Mouse (Mus musculus) left cerebral cortex, adult 11 months (tissue): ENCODE data around the gene Creld1.

Experiments
- DNase-seq: peaks from one replicate; pipeline ENCODE4 v3.0.0; 2022; ENCODE audit warnings: low spot score

Gene Creld1

DNA sequence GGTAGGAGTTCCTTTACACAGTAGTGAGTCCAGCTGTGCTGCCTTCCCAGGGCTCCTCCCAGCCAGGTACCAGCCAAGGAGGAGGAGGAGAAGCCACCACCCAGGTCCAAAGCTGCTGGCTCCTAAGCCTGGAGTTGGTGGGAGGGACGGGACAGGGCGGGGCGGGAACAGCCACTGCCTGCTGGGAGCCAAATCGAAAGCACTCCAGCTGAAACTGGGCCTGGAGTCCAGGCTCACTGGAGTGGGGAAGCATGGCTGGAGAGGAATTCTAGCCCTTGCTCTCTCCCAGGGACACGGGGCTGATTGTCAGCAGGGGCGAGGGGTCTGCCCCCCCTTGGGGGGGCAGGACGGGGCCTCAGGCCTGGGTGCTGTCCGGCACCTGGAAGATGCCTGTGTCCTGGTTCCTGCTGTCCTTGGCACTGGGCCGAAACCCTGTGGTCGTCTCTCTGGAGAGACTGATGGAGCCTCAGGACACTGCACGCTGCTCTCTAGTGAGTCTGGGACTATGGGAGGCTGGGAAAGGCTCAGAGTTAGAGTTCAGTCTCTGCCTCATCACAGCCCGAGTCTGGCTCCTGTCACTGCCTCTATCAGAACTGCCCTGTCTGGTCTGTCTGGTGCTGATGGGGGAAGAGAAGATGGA lies 11.7 kb upstream of the Creld1 start, which contains the start of gene Il17rc:
TSS of gene Il17rc (plus strand) at position 131 of the 640 bp plus-strand sequence.
- DNase-seq = no peak

DNA sequence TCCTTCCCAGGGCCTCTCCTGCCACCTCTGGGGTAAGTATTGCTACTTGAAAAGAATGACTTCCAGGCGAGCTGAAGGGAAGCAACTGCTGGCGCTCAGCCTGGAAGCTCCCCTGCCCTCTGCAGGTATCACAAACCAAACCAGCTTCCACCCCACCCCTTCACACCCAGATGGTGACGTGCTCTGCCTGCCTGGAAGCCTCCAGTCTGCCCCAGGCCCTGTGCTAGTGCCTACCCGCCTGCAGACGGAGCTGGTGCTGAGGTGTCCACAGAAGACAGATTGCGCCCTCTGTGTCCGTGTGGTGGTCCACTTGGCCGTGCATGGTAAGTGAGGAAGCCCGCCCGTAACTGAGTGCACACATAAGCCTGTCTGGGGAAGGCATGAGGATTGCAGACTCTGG lies 11.0 kb upstream of the Creld1 start:
- no peak for DNase-seq

DNA sequence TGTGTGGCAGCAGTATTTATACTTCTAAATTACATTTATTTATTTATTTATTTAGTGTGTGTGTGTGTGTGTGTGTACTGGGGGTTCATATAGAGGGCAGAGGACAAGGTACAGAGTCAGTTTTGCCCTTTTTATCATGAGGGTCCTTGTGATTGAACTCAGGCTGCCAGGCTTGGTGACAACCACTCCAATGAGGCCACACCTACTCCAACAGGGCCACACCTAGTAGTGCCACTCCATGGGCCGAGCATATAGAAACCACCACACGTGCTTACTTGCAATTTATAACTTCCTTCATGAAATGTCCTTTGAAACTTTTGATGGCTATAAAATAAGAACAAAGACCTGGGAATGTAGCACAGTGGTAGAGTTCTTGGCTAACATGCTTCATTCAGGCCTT lies 9.9 kb upstream of the Creld1 start:
- DNase-seq = no peak

DNA sequence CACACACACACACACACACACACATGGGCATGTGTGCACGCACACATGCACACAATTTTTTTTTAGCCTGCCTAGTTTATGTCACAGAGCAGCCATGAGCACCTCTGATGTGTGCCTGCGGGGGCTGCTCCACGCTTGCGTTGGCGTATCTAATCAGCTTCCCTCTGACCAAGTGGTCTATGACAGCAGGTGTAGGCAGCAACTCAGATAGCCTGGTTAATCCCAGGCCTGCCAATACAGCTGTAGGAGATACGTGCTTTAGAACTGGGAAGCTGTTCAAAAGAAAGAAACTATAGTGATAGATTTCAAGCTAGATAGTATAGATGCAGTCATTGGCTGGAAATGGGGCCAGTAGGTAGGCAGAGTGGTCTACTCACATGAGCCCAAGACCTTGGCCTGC lies 9.4 kb upstream of the Creld1 start:
- no peak for DNase-seq

DNA sequence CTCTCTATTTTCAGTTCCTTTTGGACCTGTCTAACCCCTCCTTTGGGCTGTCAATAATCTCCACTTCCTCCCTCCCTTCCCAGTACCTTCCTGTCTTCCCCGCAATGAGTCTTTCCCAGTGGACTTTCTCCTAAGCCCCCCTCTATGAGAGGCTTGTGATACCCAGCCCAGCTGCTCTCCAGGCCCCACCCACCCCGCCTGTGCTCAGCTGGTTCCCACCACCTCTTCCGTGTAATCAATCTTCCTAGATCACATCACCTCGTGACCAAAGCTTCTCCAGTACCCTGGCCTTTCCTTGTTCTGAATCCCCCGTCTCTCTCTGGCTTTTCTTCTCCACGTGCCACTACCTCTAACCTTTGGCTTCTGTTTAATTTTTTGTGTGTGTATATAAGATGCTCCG lies 5.7 kb upstream of the Creld1 start:
- DNase-seq = no peak

DNA sequence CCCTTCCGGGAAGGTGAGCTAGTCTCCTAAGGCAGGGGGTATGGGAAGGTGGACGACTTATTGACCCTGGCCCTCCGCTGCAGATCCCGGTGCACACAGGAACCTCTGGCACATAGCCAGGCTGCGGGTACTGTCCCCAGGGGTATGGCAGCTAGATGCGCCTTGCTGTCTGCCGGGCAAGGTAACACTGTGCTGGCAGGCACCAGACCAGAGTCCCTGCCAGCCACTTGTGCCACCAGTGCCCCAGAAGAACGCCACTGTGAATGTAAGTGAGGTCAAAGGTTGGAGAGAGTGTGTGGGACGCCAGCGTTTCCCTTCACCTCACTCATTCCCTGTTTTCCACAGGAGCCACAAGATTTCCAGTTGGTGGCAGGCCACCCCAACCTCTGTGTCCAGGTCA lies 4.2 kb upstream of the Creld1 start:
- DNase-seq = no peak

DNA sequence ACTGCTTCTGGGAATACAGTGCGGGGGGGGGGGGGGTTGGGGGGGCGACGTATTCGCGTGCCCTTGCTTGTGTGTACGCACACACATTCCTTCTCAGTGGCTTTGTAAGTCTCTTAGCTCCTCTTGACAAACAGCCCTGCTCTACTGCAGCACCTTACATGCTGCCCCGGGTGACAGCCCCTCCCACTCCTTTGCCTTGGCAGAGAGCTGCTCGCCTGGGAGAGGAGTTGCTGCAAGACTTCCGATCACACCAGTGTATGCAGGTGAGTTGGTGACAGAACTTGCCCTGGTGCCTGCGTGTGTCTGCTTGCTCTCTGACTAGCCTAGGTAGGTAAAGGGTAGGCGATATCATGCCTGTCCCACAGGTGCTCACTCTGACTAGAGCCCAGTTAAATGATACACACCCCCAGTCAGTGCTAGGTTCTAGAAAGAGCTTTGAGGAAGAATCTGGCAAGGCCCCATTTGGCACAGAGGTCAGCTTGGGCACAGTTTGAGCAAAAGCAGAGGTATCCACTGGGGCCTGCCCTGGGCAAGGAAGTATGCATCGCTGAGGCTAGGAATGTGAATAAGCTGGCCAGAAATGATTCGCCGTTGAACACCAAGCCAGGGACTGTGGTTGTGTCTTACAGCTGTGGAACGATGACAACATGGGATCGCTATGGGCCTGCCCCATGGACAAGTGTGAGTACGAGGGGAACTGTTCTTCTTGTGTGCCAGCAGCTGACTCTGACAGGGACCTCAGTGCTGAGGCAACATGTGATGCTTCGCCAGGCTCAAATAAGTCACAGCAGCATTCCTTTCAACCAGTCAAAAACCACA lies 2.3 kb upstream of the Creld1 start:
- no peak for DNase-seq

DNA sequence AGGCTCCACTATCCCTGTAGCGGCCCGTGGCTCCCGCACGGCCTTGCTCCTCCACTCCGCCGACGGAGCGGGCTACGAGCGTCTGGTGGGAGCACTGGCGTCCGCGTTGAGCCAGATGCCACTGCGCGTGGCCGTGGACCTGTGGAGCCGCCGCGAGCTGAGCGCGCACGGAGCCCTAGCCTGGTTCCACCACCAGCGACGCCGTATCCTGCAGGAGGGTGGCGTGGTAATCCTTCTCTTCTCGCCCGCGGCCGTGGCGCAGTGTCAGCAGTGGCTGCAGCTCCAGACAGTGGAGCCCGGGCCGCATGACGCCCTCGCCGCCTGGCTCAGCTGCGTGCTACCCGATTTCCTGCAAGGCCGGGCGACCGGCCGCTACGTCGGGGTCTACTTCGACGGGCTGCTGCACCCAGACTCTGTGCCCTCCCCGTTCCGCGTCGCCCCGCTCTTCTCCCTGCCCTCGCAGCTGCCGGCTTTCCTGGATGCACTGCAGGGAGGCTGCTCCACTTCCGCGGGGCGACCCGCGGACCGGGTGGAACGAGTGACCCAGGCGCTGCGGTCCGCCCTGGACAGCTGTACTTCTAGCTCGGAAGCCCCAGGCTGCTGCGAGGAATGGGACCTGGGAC lies 509 bp upstream of the Creld1 start:
- DNase-seq = no peak

DNA sequence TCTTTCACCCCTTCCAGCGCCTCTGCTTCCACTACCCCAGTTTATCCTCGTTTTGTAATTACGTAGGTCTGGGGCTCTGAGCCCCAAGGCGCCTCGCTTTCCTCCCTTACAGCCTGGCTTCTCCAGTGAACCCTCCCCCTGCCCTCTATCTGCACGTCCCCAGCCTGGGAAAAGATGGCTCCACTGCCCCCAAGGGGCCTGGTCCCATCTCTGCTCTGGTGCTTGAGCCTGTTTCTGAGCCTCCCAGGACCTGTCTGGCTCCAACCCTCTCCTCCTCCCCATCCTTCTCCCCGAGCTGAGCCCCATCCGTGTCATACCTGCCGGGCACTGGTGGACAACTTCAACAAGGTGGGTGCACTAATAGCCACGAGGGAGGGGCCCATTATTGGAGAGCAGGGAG lies 632 bp downstream of the Creld1 start:
- no peak for DNase-seq

DNA sequence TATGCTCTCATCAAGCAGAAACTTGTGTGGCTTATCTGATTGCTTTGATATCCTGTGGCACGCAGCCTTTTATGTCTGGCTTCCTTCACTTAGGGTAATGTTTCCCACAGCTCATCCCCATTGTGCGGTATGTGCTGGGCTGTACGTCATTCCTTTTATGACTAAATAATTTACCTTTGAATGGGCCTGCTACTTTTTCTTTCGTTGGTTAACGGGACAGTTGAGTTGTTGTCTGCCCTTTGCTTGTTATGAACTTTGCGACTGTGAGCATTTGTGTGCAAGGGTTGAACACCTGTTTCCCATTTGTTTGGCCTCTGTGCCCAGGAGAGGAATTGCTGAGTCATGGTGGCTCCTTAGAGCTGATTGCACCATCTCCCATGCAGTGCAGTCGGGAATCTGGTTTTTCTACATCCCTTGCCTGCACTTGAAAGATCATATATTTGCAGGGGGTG lies 4.1 kb downstream of the Creld1 start:
- no peak for DNase-seq

DNA sequence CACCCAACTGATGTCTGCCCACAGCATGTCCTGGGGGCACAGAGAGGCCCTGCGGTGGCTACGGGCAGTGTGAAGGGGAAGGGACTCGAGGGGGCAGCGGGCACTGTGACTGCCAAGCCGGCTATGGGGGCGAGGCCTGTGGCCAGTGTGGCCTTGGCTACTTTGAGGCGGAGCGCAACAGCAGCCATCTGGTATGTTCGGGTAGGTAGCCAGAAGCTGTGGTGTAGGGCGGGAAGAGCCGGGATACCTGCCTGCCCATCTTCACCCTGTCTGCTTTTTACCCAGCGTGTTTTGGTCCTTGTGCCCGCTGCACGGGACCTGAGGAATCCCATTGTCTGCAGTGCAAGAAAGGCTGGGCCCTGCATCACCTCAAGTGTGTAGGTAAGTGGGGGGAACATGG lies 6.3 kb downstream of the Creld1 start:
- no peak for DNase-seq

DNA sequence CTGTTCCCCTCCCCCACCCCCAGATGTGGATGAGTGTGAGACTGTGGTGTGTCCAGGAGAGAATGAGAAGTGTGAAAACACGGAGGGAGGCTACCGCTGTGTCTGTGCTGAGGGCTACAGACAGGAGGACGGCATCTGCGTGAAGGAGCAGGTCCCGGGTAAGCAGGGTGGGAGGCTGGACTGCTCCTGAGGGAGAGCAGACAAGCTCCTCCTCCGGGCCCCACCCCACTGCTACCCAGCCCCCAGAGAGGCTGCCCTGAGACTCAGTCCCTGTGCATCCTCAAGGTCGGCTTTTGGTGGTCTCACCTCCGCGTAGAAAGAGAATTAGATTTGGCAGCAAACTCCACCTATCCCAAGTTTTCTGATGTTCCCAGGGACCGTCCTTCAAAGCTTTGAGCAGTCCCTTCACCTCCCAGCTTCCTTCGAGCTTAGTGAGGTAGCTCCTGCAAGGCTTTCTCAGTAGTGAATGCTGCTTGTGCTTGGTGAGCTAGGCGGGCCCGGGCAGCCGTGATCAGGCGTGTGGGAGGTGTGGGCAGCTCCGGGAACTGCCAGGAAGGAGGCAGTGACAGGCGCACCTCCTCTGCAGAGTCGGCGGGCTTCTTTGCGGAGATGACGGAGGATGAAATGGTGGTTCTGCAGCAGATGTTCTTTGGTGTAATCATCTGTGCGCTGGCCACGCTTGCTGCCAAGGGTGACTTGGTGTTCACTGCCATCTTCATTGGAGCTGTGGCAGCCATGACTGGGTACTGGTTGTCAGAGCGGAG lies 9.2 kb downstream of the Creld1 start:
- DNase-seq = peak; percentile 61

DNA sequence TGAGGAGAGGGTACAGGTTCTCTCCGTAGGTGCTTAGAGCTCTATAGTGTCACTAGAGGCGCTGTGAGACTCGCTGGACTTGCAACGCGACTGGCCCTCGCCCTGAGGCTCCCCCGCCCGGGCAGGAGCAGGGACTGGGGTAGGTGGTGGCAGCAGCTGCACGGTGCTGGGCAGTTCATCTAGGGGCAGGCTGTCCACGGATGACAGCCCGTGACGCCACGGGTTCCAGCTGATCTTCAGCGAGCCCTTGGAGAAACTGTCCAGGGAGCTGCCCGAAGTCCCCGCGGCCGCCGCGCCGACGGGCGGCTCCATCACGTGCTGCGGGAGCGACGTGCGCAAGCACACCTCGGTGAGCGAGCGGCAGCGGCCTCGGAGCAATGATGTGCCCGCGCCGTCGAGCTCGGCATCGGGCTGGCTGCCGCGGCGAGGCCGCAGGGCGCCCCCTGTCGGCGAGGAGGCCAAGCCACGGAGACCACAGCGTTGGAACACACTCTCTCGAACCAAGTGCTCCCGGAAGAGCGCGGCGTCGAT lies 11.2 kb downstream of the Creld1 start:
- DNase-seq = no peak

DNA sequence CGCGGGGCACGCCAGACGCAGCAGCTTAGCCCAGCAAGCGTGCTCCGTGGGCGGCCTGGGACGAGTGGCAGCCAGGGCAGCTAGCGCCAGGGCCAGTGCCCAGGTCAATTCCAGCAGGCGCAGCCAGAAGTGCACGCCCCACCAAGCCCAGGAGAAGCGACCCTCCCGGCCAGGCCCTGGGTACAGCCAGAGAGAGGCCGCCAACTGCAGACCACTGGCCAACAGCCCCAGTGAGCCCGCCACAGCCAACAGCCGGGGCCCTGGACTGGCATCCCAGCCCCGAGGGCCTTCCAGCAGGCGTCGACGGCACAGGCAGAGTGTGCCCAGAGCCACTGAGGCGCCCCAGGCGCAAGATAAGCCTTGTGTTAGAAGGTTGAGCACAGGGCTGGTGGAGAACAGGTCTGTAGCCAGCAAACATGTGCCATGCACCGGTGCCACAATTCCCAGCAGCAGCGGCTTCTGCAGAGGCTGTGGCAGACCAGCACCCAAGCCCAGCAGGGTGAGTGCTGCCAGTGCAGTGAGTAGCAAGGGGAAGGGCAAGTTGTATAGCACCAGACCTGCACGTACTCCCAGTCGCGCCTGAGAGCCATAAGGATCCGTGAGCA lies 12.1 kb downstream of the Creld1 start:
- no peak for DNase-seq

DNA sequence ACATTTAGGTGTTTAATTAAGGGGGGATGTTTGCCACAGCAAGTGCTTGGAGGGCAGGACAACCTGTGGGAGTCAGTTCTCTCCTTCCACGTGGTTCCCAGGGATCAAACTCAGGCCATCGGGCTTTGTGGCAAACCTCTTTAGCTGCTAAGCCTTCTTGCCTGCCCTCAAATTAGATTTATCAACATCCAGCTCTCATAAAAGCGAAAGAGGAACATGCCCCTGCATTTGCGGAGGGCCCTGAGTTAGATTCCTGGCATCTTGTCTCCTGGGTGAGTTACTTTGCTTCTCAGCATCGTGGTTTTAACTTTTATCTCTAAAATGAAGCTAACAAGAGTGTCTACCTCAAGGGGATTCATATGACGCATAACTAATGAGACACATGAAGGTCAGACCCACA lies 16.2 kb downstream of the Creld1 start:
- DNase-seq = no peak

DNA sequence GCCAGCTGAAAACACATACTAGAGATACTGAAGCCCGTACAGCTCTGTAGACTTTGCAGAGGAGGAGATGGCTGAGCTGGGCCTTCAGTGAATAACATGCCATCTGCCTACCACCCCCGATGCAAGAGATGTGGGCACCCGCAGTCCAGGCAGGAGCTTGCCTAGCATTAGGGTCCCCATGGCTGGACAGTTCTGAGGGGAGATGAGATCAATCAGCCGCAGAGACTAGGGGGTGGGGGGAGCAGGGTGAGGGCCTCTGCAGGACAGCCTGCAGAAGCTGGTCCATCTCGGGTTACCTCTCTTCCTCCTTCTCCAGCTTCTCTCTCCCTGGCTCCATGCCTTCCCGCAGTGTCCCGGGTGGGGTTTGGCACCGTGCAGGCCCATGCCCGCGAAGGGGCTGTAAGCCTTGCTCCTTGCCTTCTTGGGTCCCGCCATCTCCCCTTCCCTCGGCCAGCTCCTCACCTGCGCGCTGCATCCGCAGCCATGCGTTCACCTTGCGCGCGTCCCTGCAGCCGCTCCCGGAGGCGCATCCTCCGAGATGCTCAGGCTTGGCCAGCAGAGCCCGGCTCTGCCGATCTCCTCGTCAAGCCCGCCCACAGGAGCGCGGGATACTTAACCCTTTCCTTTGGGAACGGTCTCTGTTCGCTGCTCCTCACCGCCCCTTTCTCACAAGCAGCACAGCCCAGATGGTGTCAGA lies 18.4 kb downstream of the Creld1 start, which contains the start of gene Prrt3:
TSS of gene Prrt3 (minus strand) at position 544 of the 697 bp plus-strand sequence.
- peak; percentile 72 for DNase-seq

DNA sequence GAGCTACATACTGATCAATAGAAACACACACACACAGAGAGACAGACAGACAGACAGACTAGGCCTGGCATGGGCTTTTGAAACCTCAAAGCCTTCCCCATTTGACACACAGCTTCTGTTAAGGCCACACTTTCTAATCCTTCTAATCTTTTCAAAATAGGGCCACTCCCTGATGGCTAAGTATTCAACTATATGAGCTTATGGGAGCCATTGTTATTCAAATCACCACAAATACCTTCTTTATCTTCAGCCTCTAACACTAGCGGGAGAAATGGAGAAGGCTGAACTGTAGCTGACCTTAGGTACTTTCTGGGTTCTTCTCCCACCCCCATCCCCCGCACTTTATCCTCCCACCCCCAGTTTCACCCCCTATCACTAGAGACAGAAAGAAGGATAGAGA lies 19.7 kb downstream of the Creld1 start:
- DNase-seq = no peak

DNA sequence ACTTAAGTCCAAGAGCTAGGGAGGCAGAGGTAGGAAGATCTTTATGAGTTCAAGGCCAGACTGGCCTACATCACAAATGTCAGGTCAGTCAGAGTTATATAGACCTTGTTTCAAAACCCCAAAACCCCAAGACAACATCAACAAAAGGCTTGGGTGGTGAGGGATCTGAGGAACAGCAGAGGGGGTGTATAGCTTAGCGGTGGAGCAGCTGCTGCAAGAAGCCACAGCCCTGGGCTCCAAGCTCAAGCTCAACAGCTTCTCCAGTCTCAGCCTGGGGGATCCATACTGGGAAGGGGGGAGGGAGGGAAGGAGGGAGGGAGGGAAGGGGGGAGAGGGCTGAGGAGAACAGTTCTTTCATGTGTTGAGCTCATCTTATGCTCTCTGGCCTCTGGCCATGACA lies 22.6 kb downstream of the Creld1 start:
- DNase-seq = no peak

DNA sequence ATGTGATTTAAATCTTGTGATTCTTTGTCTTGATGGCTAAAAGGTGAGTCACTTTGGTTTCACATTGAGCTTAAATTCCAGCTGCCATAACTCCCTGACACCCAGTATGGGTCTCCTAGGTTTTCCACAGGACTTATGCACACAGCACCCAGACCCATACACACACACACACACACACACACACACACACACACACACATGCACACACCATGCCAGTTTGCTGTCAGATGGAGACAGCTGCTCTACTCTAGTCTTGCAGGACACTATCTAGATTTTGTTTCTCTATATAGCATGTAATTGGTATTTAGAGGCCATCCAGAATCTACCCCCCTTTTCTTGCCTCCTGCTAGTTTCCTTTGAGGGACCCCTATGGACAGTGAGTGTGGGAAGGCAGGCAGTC lies 24.0 kb downstream of the Creld1 start:
- DNase-seq = no peak

DNA sequence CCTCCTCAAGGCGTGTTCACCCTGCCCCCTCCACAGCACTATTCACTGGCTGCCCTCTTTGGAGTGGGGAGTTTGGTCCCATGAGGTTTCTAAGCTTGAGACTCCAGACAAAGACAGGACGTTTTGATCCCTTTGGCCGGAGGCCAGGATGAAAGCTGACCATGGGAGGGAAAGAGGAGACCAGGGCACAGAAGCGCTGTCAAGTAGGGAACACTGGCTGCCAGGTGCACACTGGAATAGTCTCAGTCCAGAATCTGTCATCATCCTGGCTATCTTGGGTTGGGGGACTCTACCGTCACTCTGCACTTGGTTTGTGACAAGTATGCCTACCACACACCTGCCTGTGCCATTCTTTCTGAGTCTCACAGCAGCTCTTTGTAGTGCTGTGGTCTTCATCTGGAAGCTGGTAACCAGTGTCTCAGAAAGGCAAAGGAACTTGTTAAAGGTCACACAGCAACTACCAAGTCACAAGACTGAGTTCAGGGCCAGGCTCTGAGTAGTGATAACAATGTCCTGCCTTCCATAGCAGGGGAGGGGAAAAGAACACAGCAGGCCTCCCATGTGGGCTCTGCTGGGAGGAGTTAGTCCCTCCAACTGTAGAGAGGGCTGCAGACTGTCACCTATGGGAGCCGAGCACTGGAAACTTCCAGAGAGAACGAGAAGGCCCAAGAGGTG lies 25.3 kb downstream of the Creld1 start:
- DNase-seq = no peak

DNA sequence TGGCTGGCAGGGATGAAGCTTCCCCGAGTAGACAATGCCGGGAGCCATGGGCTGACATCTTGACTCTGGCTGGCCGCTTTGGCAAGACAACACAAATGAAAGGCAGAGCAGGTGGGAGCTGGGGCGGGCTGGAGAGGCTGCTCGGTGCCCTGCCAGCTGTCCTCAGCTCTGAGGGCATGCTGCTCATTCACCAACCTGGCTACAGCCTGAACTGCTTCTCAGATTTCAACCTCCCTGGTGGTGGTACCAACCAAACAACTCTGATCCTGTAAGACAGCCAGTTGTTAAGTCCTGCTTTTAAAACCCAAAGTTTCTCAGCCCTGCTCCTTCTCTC lies 25.8 kb downstream of the Creld1 start:
- no peak for DNase-seq
